Mouse (Mus musculus): Measurements from ENCODE around the gene Reg4.

DNA sequence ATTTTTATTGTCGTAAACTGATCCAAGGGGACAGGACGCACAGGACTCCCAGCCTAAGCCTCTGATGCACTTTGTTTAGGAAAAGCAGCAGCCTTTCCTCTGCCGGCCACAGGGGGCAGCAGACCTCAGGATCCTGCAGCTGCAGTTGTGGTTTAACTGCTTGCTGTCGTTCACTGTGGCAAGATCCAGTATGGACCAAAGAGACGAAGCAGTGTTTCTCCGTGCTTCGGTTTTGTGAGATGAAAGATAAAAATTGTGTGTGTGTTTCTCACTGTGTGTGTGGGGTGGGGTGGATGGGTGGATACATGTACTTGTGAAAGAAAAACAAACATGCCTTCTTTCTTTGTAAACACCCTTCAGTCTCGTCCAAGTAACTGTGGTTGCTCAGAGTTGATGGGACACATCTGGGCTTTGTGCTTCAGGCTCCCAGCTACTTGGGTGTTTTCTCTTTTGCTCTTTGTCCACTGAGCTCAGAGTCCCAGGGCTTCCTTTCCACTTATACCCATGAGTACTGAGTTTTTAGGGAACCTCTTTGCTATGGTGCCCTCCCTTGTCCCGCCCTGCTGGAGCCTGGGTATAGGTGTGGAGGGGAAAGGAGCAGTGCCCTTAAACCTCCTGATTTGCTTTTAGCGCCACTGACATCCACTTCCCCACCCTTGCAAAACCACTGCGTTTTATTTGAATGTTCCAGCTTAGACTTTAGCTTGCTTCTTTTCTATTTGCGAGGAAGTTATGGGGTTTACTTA is 59.1 kb downstream of the Reg4 start:
- TF ChIP-seq CTCF (IDR thresholded peaks at IDR 0.05; ENCODE audit: low read depth) (peak; percentile 93), EP300 (IDR thresholded peaks at IDR 0.05; ENCODE audit: low read depth) (no peak)
